Mouse (Mus musculus) C2C12 (cell line): ENCODE data around the gene Hist1h2ae. TPM values are rescaled to one million over a fixed set of nuclear protein-coding genes. Genes with fewer than 3 reads are reported as not detected.

Source experiments
- H3K27me3 ChIP-seq: one replicate; pipeline ENCODE4 v1.6.1; 2011; ENCODE audit not compliant: control insufficient read depth, insufficient read depth, insufficient read length
- H3K36me3 ChIP-seq: one replicate; pipeline ENCODE4 v1.6.1; 2011; ENCODE audit not compliant: control insufficient read depth, insufficient read depth
- H3K4me3 ChIP-seq: one replicate; pipeline ENCODE4 v1.5.1; 2011; ENCODE audit warnings: mild to moderate bottlenecking, control low read depth; ENCODE audit not compliant: poor library complexity, insufficient read depth, severe bottlenecking
- H3K79me2 ChIP-seq: one replicate; pipeline ENCODE4 v1.6.1; 2011; ENCODE audit not compliant: control insufficient read depth, insufficient read depth
- H3K79me3 ChIP-seq: one replicate; pipeline ENCODE4 v1.6.1; 2011; ENCODE audit warnings: low read depth, control low read depth
- H3ac ChIP-seq: one replicate; pipeline ENCODE3; 2011; ENCODE audit warnings: low read depth; ENCODE audit not compliant: control insufficient read depth, insufficient read length
- CEBPB ChIP-seq: IDR thresholded peaks from one replicate; pipeline ENCODE4 v1.6.1; 2011; ENCODE audit warnings: low read depth, mild to moderate bottlenecking, control low read depth, moderate library complexity
- CTCF ChIP-seq: IDR thresholded peaks from one replicate; pipeline ENCODE4 v1.5.1; 2011; ENCODE audit not compliant: control insufficient read depth, insufficient read depth, insufficient read length
- FOSL1 ChIP-seq: IDR thresholded peaks from one replicate; pipeline ENCODE4 v1.8.0; 2011; ENCODE audit warnings: mild to moderate bottlenecking, low read length; ENCODE audit not compliant: poor library complexity, insufficient read depth, severe bottlenecking
- MAX ChIP-seq: IDR thresholded peaks from one replicate; pipeline ENCODE4 v1.6.1; 2011; ENCODE audit warnings: mild to moderate bottlenecking, control low read depth
- MYOD1 ChIP-seq: IDR thresholded peaks from one replicate; pipeline ENCODE4 v1.6.1; 2011; ENCODE audit warnings: low read depth; ENCODE audit not compliant: control insufficient read depth, insufficient read length
- MYOG ChIP-seq: IDR thresholded peaks from one replicate; pipeline ENCODE4 v1.6.1; 2011; ENCODE audit not compliant: control insufficient read depth, insufficient read length; ENCODE audit errors: extremely low read depth
- USF1 ChIP-seq: IDR thresholded peaks from one replicate; pipeline ENCODE4 v1.6.1; 2011; ENCODE audit warnings: low read depth, mild to moderate bottlenecking, control low read depth, moderate library complexity
- polyA plus RNA-seq: library from polyadenylated mRNA; unstranded; fragments of >200 nt; fragmentation: generic; extraction: Trizol; gene quantifications from one replicate; pipeline ENCODE4 v1.2.1, GENCODE M21; 2012; ENCODE audit warnings: missing spikeins

Hist1h2ae gene
- polyA plus RNA-seq, 1 experiment, result 12.6 TPM

DNA sequence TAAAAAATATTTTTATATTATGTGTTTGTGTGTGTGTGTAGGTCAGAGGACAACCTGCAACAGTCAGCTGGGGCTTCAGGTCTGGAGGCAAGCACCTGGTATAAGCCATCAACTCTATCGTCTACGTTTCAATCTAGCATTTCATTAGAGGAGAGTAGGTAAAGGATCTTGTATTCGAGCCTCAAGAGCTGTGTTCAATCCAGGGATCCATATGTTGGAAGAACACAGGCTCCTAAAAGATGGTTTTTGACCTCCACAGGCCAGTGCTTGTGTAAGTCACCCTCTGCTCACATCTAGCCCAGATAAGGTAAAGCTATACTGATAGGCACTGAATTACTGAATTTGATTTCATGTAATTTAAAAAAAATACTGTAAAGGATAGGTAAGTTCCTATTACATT lies 14.1 kb downstream of the Hist1h2ae start:
- H3ac ChIP-seq, result no peak overlapping the region
- no peaks in the 10 kb centered on the region for H3K79me3 ChIP-seq
- TF ChIP-seq MYOD1 (no peak), CEBPB (no peak)
- H3K27me3 ChIP-seq, result no peaks in the 10 kb centered on the region
- no peaks in the 10 kb centered on the region for H3K79me2 ChIP-seq
- no peak overlapping the region for H3K4me3 ChIP-seq
- no peaks in the 10 kb centered on the region for H3K36me3 ChIP-seq

DNA sequence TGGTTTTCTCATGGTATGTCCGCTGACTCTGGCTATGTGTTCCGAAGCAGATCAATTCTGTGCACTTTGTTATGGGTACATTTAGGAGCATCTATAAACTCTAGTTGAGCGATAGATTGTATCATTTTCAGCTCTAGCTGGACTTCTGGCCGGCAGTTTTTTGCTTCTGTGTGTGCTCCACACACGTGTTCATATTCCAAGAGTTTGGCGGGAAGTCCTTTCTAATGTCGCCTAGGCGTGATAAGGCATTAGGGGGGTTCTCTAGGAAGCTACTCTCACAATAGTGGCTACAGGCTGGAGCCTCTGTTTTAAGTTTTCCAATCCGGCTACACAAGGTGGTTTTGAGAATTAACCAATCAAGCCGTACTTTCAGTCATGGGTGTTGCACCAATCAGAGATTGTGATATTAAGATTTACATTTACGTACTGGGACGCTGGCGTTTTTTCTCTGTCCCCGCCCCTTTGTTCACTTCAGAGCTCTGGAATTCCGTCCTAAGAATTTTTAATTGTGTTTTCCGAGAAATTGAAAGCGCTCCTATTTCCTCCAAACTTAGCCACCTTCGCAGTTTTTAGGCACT lies 15.1 kb downstream of the Hist1h2ae start:
- Histone ChIP-seq H3K36me3 (no peaks in the 10 kb centered on the region), H3K4me3 (peak overlapping the region; percentile 47), H3ac (peak overlapping the region; percentile 93), H3K79me2 (no peaks in the 10 kb centered on the region), H3K27me3 (no peaks in the 10 kb centered on the region), H3K79me3 (no peaks in the 10 kb centered on the region)
- TF ChIP-seq MAX (peak; percentile 60), CEBPB (no peak)

DNA sequence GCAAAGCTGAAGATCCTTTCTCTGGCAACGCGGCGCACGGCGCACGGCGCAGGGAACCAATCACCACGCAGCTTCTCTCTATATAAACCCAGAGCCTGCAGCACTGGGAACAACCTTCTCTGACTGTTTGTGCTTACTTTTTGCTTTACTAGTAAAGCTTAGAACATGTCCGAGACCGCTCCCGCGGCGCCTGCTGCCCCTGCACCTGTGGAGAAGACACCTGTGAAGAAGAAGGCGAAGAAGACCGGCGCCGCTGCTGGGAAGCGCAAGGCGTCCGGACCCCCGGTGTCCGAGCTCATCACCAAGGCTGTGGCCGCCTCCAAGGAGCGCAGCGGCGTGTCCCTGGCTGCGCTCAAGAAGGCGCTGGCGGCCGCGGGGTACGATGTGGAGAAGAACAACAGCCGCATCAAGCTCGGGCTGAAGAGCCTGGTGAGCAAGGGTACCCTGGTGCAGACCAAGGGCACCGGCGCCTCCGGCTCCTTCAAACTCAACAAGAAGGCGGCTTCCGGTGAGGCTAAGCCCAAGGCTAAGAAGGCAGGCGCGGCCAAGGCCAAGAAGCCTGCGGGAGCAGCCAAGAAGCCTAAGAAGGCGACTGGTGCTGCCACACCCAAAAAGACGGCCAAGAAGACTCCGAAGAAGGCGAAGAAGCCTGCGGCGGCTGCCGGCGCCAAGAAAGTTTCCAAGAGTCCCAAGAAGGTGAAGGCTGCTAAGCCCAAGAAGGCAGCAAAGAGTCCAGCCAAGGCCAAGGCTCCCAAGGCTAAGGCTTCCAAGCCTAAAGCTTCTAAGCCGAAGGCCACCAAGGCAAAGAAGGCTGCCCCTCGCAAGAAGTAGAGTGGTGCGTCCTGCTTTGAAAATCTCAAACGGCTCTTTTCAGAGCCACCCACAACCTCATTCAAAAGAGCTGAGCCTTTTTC lies 15.8 kb downstream of the Hist1h2ae start:
- H3K79me3 ChIP-seq, result no peaks in the 10 kb centered on the region
- no peaks in the 10 kb centered on the region for H3K79me2 ChIP-seq
- no peaks in the 10 kb centered on the region for H3K36me3 ChIP-seq
- no peaks in the 10 kb centered on the region for H3K27me3 ChIP-seq
- peak overlapping the region; percentile 93 for H3ac ChIP-seq
- TF ChIP-seq CEBPB, result peak; percentile 37
- no peak for TF ChIP-seq USF1
- H3K4me3 ChIP-seq, result peak overlapping the region; percentile 47

DNA sequence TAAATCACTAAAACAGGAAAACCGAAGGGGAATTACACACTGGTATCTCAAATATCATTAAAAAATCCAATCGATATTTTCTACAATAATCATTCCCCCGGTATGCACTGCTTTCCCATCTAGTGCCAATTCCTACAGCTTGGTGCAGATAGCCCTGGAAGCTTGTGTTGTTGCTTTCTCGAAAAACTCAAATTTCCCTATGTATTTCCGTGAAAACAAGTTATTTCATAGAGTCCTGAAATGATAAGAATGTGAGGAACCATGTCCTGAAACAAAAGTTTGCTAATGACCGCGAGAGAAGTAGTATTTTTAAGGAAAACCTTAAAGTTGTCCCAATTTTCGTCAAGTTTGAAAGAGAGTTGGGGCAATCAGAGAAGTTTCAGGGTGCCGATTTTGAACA lies 16.6 kb downstream of the Hist1h2ae start:
- Histone ChIP-seq H3K79me2 (no peaks in the 10 kb centered on the region), H3K79me3 (no peaks in the 10 kb centered on the region), H3K27me3 (no peaks in the 10 kb centered on the region), H3ac (no peak overlapping the region), H3K36me3 (no peaks in the 10 kb centered on the region), H3K4me3 (no peak overlapping the region)
- TF ChIP-seq MYOD1 (no peak), MYOG (no peak), MAX (no peak), FOSL1 (no peak), CEBPB (no peak), USF1 (no peak), CTCF (no peak)

DNA sequence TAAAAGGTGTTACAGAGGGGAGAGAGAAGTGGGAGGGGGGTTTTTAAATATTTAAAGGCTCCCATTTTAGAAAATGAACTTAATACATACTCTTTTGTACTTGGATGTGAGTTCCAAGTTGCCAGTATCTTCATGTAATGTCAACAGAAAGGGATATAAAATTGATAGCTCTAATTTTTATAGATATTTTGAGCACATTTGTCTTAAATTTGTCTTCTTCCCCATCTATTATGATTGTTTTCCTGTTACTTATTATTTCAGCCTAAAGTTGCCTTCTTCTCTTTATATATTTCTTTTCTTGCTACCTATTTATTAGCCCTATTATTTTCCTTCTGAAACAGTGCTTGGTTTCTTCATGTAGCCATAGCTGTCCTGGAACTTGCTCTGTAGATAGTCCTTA lies 18.1 kb downstream of the Hist1h2ae start, which contains the start of gene Hist1h1d:
Gene Hist1h1d, plus strand, starts transcription at position 301 of the 400 bp plus-strand sequence.
- Histone ChIP-seq H3K36me3 (no peaks in the 10 kb centered on the region), H3ac (no peak within 1 kb of the TSS), H3K27me3 (no peaks in the 10 kb centered on the region), H3K4me3 (no peak within 1 kb of the TSS), H3K79me2 (no peaks in the 10 kb centered on the region), H3K79me3 (no peaks in the 10 kb centered on the region)
- TF ChIP-seq MAX (no peak), CTCF (no peak), USF1 (no peak), MYOD1 (no peak), MYOG (no peak), CEBPB (no peak), FOSL1 (no peak)

DNA sequence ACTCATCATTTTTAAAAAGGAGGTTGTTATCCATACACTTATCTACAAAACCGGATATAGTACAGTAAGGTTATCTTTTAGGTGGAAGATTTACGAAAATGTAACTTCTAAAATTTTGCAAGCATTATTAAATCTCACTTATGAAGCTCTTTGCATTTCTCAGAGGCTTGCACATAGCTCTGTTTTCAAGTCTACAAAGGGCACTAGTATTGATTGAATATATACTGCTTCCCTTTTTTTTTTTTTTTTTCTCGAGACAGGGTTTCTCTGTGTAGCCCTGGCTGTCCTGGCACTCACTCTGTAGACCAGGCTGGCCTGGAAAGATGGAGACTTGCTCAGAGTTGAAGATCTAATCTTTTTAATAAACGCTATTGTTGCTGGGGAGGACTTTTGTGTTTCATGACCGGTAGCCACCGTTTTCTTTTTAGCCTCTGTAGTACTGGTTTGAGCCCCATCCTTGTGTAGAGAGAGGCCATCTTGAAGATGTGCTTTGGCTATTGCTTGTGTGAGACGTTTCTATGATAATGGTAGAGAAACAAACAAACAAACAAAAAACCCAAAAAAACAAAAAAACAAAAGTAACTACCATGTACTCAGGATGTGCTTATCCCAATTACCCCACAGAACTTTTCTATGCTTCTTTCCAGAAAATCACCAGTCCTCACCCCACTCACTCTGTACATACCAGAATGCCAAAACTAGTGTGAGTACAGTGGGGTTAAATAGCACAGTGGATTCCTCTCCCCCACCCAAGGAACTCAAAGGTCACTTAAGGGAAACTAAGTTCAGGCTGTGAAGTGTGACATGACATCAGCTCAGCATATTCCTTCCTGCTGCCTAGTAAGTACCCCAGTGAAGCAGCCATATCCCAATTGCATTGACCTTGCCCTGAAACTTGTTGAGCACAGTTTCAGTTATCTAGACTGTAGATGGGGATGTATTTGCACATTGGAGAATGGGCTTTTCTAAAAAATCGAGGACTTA lies 18.8 kb downstream of the Hist1h2ae start:
- Histone ChIP-seq H3K79me3 (no peaks in the 10 kb centered on the region), H3K79me2 (no peaks in the 10 kb centered on the region), H3K27me3 (no peaks in the 10 kb centered on the region), H3K36me3 (no peaks in the 10 kb centered on the region), H3K4me3 (no peak overlapping the region), H3ac (no peak overlapping the region)
- TF ChIP-seq CTCF, result no peak
- TF ChIP-seq MYOD1, result no peak
- no peak for TF ChIP-seq MAX
- no peak for TF ChIP-seq USF1
- no peak for TF ChIP-seq CEBPB
